Mouse (Mus musculus) hindbrain, postnatal 0 days (tissue): ENCODE results near the gene Notch1. TPM values are rescaled to one million over a fixed set of nuclear protein-coding genes. Genes with fewer than 3 reads are reported as not detected.

Experiments used
- ATAC-seq: fragments of 200-750 bp; cut with Nextera tagmentation; 2 replicates; pipeline ENCODE4 v1.8.0; 2017; ENCODE audit warnings: mild to moderate bottlenecking, moderate TSS enrichment, moderate library complexity
- DNase-seq: peaks from one replicate; pipeline ENCODE4 v3.0.0-alpha.2; 2015; ENCODE audit warnings: low spot score
- H3K27ac ChIP-seq: fragments of 300-500 bp; sonication (generic); 2 replicates; pipeline ENCODE4 v1.5.1; 2014; ENCODE audit warnings: mild to moderate bottlenecking
- H3K27me3 ChIP-seq: fragments of 300-500 bp; sonication (generic); 2 replicates; pipeline ENCODE4 v1.6.1; 2014; ENCODE audit warnings: low read length, mixed read lengths; ENCODE audit not compliant: insufficient read depth
- H3K36me3 ChIP-seq: fragments of 300-500 bp; sonication (generic); 2 replicates; pipeline ENCODE4 v1.6.1; 2014; ENCODE audit warnings: low read length, mixed read lengths; ENCODE audit not compliant: insufficient read depth
- H3K4me1 ChIP-seq: fragments of 300-500 bp; sonication (generic); 2 replicates; pipeline ENCODE4 v1.6.1; 2014; ENCODE audit warnings: antibody characterized with exemption, low read length, mixed read lengths; ENCODE audit not compliant: insufficient read depth
- H3K4me2 ChIP-seq: fragments of 300-500 bp; sonication (generic); 2 replicates; pipeline ENCODE4 v1.6.1; 2014; ENCODE audit warnings: low read depth, mild to moderate bottlenecking, low read length, moderate library complexity, mixed read lengths
- H3K4me3 ChIP-seq: fragments of 300-500 bp; sonication (generic); 2 replicates; pipeline ENCODE4 v1.5.1; 2014; ENCODE audit warnings: low read length
- H3K9ac ChIP-seq: fragments of 300-500 bp; sonication (generic); replicated peaks from 2 replicates; pipeline ENCODE4 v1.6.1; 2014; ENCODE audit warnings: mild to moderate bottlenecking, low read length, moderate library complexity, mixed read lengths
- H3K9me3 ChIP-seq: fragments of 300-500 bp; sonication (generic); 2 replicates; pipeline ENCODE4 v1.6.1; 2016; ENCODE audit warnings: low read length, mixed read lengths
- CTCF ChIP-seq: IDR thresholded peaks from 2 replicates; pipeline ENCODE4 v1.5.1; 2016; ENCODE audit warnings: antibody characterized with exemption, control low read depth, low read depth
- WGBS: fragments of 180-500 bp; shearing (Covaris S2); extraction: QIAGEN DNeasy Blood & Tissue Kit; methylation state at CpG from one replicate; pipeline ENCODE4 v1.1.7; 2014; 5-methylcytosine and 5-hydroxymethylcytosine counted together
- polyA plus RNA-seq: library from polyadenylated mRNA; unstranded; fragments of >200 nt; fragmentation: Nextera tagmentation; extraction: Ambion mirVana; gene quantifications from 2 replicates; pipeline ENCODE4 v1.2.1, GENCODE M21; 2015
- total RNA-seq: library from RNA; depleted of rRNA; stranded (reverse); fragments of >200 nt; gene quantifications from 2 replicates; pipeline ENCODE4 v1.2.3, GENCODE M21; 2014

Gene Notch1
- total and polyA plus RNA-seq, 2 experiments from 2014 or later = 10.0 to 75.9 TPM

DNA sequence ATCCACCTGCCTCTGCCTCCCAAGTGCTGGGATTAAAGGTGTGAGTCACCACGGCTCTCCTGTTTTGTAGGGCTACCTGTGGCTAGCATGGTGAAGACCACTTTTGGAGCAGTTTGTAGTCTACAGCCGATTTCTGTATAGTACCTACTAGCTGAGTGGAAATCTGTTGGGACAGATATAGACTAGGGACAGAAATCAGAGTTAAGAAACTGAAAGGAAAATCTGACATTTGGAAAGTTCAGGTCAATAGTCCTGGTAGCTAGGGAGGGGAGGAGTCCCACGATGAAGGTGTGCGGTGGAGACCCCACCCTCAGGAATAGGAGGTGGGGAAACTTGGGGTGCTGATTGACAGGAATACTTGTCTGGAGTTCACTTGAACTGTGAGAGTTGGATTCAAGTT lies 5.9 kb upstream of the Notch1 start:
- no peak for TF ChIP-seq CTCF
- Histone ChIP-seq H3K4me1 (no peaks in the 10 kb centered on the region), H3K27me3 (no peaks in the 10 kb centered on the region), H3K27ac (no peak overlapping the region), H3K36me3 (no peaks in the 10 kb centered on the region), H3K9me3 (no peaks in the 10 kb centered on the region), H3K4me2 (no peak overlapping the region), H3K9ac (no peak overlapping the region), H3K4me3 (no peak overlapping the region)
- ATAC-seq = no peak
- WGBS = 90% methylated on average over 4 of the region's 4 CpGs
- no peak for DNase-seq

DNA sequence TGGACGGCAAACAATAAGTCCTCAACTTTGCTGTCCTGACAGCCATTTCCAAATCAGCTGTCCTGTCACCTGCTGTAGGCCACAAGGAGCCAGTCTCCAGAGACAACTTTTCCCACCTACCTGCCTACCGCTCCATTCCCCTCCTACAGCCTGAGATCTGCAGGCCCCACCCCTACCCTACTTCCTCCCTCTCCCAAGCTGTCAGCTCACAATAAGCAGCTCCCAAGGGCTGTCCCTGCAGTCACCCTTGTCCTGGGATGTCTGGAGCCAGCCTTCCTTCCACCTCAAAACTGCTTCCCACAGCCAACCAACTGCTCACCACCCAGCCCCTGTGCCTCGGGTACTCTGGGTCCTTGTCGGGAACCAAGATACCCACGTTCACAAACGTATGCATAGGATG lies 3.3 kb upstream of the Notch1 start:
- H3K4me1 ChIP-seq = 0 out of 2 replicates have a peak, but pooled peaks cover 12% of the 10 kb centered on the region
- no peaks in the 10 kb centered on the region for H3K27me3 ChIP-seq
- no peak overlapping the region for H3K27ac ChIP-seq
- ATAC-seq = no peak
- H3K9me3 ChIP-seq = no peaks in the 10 kb centered on the region
- 96% methylated on average over 6 of the region's 6 CpGs for WGBS
- no peak for TF ChIP-seq CTCF
- H3K4me3 ChIP-seq = no peak overlapping the region
- no peak for DNase-seq
- H3K36me3 ChIP-seq = no peaks in the 10 kb centered on the region
- H3K9ac ChIP-seq = no peak overlapping the region
- H3K4me2 ChIP-seq = no peak overlapping the region

GRCm38 (mm10) chr2:26516987-26517386 lies 524 bp upstream of the Notch1 start:
- 0 out of 2 replicates have a peak overlapping the region, but pooled peaks have one; percentile 21 for H3K4me2 ChIP-seq
- no peak for TF ChIP-seq CTCF
- H3K36me3 ChIP-seq = no peaks in the 10 kb centered on the region
- H3K4me3 ChIP-seq = no peak overlapping the region
- 0 out of 2 replicates have a peak, but pooled peaks cover 12% of the 10 kb centered on the region for H3K4me1 ChIP-seq
- WGBS = 83% methylated on average over 5 of the region's 5 CpGs
- no peaks in the 10 kb centered on the region for H3K9me3 ChIP-seq
- peak overlapping the region; percentile 59; the same call in 1 of the 2 replicates for H3K27ac ChIP-seq
- DNase-seq = no peak
- no peak for ATAC-seq
- no peak overlapping the region for H3K9ac ChIP-seq
- H3K27me3 ChIP-seq = no peaks in the 10 kb centered on the region

DNA sequence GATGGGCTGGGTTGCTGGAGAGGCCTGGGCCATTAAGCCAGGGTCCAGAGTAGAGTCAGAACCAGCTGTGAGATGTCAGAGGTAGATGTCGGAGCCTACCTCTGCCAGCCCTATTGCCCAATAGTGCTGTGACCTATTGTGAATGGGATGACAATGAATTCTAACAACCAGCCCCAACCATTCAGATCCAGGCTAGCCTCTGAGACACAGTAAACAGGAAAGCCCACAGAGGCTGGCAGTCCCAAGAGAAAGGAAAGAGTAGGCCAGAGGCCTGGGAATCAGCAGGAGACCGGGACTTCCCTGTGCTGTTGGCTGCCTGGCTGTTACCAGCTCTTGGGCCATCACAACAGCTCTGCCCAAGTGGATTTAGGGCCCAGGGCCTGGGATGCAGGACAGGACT lies 1.1 kb downstream of the Notch1 start:
- no peak for ATAC-seq
- no peak overlapping the region for H3K4me2 ChIP-seq
- WGBS = 76% methylated on average over 2 of the region's 2 CpGs

DNA sequence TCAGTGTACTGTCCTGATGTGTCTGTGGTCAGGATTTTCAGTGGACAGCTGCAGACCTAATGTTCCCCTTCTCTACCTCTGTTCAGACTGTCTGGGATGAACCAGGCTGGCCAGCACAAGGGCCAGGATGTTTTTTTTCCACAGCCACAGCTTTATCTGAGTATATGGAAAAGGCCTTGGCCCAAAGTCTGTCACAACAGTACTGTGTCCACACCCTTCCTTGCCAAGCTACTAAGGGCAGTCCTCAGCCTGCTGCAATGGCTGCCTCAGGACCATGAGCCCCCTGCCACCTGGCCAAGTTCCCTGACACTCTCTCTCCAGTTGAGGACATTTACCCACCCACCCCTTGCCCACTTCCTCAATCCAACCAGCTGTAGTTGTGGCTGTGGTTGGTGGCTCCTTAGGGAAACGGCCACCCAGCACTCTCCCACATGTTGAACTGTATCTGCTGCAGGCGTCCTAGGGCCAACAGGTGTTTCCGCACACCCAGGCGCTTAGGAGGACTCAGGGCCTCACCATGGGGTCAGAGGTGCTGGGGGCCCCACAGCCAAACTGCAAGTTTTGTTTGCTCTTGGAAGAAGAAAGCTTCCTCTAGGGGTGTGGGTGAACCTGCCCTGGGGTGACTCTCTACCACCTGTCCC lies 3.2 kb downstream of the Notch1 start:
- Histone ChIP-seq H3K9me3 (no peaks in the 10 kb centered on the region), H3K36me3 (no peaks in the 10 kb centered on the region), H3K27me3 (no peaks in the 10 kb centered on the region), H3K9ac (no peak overlapping the region), H3K4me1 (0 out of 2 replicates have a peak, but pooled peaks cover 12% of the 10 kb centered on the region), H3K4me2 (no peak overlapping the region), H3K4me3 (no peak overlapping the region), H3K27ac (no peak overlapping the region)
- DNase-seq = no peak
- ATAC-seq = no peak
- no peak for TF ChIP-seq CTCF
- 84% methylated on average over 4 of the region's 4 CpGs for WGBS

More for the DNA sequence above, 1.1 kb downstream of the Notch1 start:
- 0 out of 2 replicates have a peak, but pooled peaks cover 12% of the 10 kb centered on the region for H3K4me1 ChIP-seq
- H3K9ac ChIP-seq = no peak overlapping the region
- H3K27me3 ChIP-seq = no peaks in the 10 kb centered on the region
- H3K9me3 ChIP-seq = no peaks in the 10 kb centered on the region
- H3K4me3 ChIP-seq = no peak overlapping the region
- no peak for DNase-seq
- no peaks in the 10 kb centered on the region for H3K36me3 ChIP-seq
- H3K27ac ChIP-seq = peak overlapping the region; percentile 60; the same call in 1 of the 2 replicates
- TF ChIP-seq CTCF = no peak

DNA sequence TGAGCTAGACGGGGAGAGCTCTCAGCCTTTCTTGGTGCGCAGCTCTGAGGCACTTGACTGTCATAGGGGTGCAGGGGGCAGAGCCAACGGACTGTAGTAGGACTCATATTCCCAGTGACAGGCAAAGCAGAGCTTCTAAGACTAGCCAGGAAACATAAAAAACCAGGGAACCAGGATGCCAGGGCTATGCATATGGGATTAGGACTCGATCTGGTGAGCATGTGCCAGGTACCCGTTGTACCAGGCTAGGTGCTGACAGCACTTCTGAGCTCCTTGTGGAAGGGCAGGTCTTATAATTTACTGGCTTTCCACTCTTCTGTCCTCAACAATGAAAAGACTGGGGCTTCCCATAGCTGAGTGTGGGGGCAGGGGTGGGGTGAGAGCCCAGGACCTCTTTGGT lies 7.8 kb downstream of the Notch1 start:
- no peak overlapping the region for H3K27ac ChIP-seq
- TF ChIP-seq CTCF = no peak

GRCm38 (mm10) chr2:26507961-26508391 lies 8.5 kb downstream of the Notch1 start:
- Histone ChIP-seq H3K4me2 (no peak overlapping the region), H3K4me1 (peaks cover 7% of the 10 kb centered on the region), H3K27me3 (peaks cover 5% of the 10 kb centered on the region; the same call in 1 of the 2 replicates), H3K9me3 (no peaks in the 10 kb centered on the region), H3K27ac (peak overlapping the region; percentile 52), H3K36me3 (no peaks in the 10 kb centered on the region), H3K4me3 (no peak overlapping the region), H3K9ac (no peak overlapping the region)
- peak; percentile 25 for DNase-seq
- ATAC-seq = no peak
- no peak for TF ChIP-seq CTCF
- WGBS = 25% methylated on average over 6 of the region's 6 CpGs

More for the DNA sequence above, 7.8 kb downstream of the Notch1 start:
- ATAC-seq (no peak), DNase-seq (no peak)
- H3K27me3 ChIP-seq = peaks cover 5% of the 10 kb centered on the region; the same call in 1 of the 2 replicates
- H3K9me3 ChIP-seq = no peaks in the 10 kb centered on the region
- no peak overlapping the region for H3K4me2 ChIP-seq
- H3K4me1 ChIP-seq = peaks cover 7% of the 10 kb centered on the region
- no peaks in the 10 kb centered on the region for H3K36me3 ChIP-seq
- WGBS = 82% methylated on average over 5 of the region's 5 CpGs
- H3K4me3 ChIP-seq = no peak overlapping the region
- H3K9ac ChIP-seq = no peak overlapping the region
